Mouse (Mus musculus) spleen, adult 2 months (tissue): ENCODE data around the gene Tnni2.

ENCODE experiments used
- CTCF ChIP-seq: fragments of 200-500 bp; IDR thresholded peaks from 2 replicates; pipeline ENCODE4 v1.5.1; 2011; ENCODE audit warnings: mild to moderate bottlenecking, inconsistent platforms; ENCODE audit not compliant: insufficient read depth, insufficient read length, insufficient replicate concordance; ENCODE audit errors: extremely low read depth
- POLR2A ChIP-seq: fragments of 200-500 bp; IDR thresholded peaks from 2 replicates; pipeline ENCODE4 v1.6.1; 2011; ENCODE audit warnings: low read depth, low read length, inconsistent platforms

DNA sequence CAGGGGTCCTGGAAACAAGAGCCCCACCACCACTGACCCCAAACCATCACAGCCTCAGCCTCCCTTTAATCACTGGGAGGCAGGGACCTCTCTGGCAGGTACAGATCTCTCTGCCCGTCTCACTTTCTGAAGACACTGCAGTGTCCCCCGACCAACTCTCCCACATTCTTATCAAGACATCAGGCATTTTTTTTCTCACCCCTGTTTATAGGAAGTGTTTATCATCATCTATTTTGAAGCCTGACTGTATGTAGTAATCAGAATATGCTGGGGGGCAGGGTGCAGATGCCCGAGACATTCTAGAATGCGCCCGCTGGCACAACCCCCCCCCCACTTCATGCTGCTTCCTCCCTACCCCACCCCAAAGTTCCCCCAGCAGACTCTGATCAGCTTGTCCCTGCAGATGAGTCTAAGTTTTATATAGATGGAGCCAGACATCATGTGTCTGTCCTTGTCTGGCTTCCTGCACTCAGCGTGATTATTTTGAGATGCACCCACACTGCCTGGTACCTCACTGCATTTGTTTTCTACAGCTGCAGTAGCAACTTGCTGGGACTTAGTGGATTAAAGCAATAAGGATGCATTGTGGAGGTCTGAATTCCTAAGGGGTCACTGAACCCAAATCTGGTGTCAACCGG, 41.4 kb upstream of the Tnni2 start:
- TF ChIP-seq POLR2A = no peak
- TF ChIP-seq CTCF = no peak
